Mouse (Mus musculus) liver, embryonic 16.5 days (tissue): ENCODE measurements around the gene Kif5c. TPM values are rescaled to one million over a fixed set of nuclear protein-coding genes. Genes with fewer than 3 reads are reported as not detected.

Experiments
- ATAC-seq: fragments of 200-750 bp; cut with Nextera tagmentation; 2 replicates; pipeline ENCODE4 v1.8.0; 2017; ENCODE audit warnings: low read depth, mild to moderate bottlenecking, moderate number of reproducible peaks, moderate library complexity
- H3K27ac ChIP-seq: fragments of 300-500 bp; sonication (generic); 2 replicates; pipeline ENCODE4 v1.5.1; 2014; ENCODE audit warnings: mild to moderate bottlenecking, low read length
- H3K27me3 ChIP-seq: fragments of 300-500 bp; sonication (generic); 2 replicates; pipeline ENCODE4 v1.6.1; 2014; ENCODE audit warnings: low read depth, low read length, mixed read lengths; ENCODE audit not compliant: control insufficient read depth, insufficient read depth
- H3K36me3 ChIP-seq: fragments of 300-500 bp; sonication (generic); 2 replicates; pipeline ENCODE4 v1.6.1; 2014; ENCODE audit warnings: mild to moderate bottlenecking; ENCODE audit not compliant: control insufficient read depth, insufficient read depth
- H3K4me1 ChIP-seq: fragments of 300-500 bp; sonication (generic); 2 replicates; pipeline ENCODE4 v1.6.1; 2014; ENCODE audit warnings: low read depth, low read length, mixed read lengths; ENCODE audit not compliant: control insufficient read depth
- H3K4me2 ChIP-seq: fragments of 300-500 bp; sonication (generic); 2 replicates; pipeline ENCODE4 v1.6.1; 2014; ENCODE audit warnings: low read depth, low read length, mixed read lengths
- H3K4me3 ChIP-seq: fragments of 300-500 bp; sonication (generic); 2 replicates; pipeline ENCODE4 v1.5.1; 2014; ENCODE audit warnings: low read depth, mild to moderate bottlenecking, low read length
- H3K9ac ChIP-seq: fragments of 300-500 bp; sonication (generic); 2 replicates; pipeline ENCODE4 v1.6.1; 2014; ENCODE audit warnings: low read depth, low read length
- H3K9me3 ChIP-seq: fragments of 300-500 bp; sonication (generic); replicated peaks from 2 replicates; pipeline ENCODE4 v1.6.1; 2016; ENCODE audit warnings: low read length; ENCODE audit not compliant: control insufficient read depth
- WGBS: fragments of 180-500 bp; shearing (Covaris S2); extraction: QIAGEN DNeasy Blood & Tissue Kit; methylation state at CpG from one replicate; pipeline ENCODE4 v1.1.7; 2014; ENCODE audit not compliant: insufficient replicate concordance; 5-methylcytosine and 5-hydroxymethylcytosine counted together
- polyA plus RNA-seq: library from polyadenylated mRNA; unstranded; fragments of >200 nt; fragmentation: Nextera tagmentation; extraction: Ambion mirVana; gene quantifications from 2 replicates; pipeline ENCODE4 v1.2.1, GENCODE M21; 2015

Kif5c gene
- polyA plus RNA-seq, 1 experiment from 2014 or later, result 0.09 TPM

DNA sequence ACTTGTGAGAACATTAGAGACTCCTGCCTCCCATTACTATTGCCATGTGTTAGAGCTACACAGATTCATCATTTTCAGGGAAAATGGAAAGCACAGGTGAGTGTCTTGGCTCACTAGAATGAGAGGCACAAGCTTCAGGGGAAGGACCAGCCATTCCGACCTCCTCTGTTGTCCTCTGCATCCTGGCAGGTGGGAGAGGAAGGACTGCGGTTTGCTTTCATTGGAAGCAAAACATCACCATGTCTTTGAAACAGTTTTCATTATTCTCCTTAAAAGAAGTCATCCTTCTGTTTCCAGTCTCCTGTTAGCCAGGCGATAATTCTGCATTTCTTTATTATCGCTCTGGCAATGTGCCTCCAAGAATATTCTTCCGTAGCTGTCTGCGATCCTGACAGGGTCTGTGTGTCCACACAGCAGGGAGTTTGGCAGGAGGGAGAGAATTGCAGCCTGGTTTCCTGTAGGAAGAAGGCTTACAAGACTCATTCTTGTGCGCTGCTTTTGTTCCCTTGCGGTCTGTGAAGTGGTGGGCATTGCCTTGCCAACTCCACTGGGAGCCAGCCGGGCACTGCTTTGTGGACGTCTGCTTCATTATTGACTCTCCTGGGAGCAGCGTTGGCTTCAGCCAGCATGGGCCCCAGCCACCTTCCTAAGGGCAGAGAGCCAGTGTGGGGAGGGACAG lies 36.2 kb downstream of the Kif5c start:
- no peaks in the 10 kb centered on the region for H3K9me3 ChIP-seq
- no peak overlapping the region for H3K4me3 ChIP-seq
- no peaks in the 10 kb centered on the region for H3K27me3 ChIP-seq
- WGBS, result 59% methylated on average over 11 of the region's 11 CpGs
- no peaks in the 10 kb centered on the region for H3K36me3 ChIP-seq
- H3K27ac ChIP-seq, result no peak overlapping the region
- no peak overlapping the region for H3K9ac ChIP-seq
- H3K4me1 ChIP-seq, result no peaks in the 10 kb centered on the region
- no peak overlapping the region for H3K4me2 ChIP-seq
- no peak for ATAC-seq

GRCm38 (mm10) chr2:49655874-49656195 lies 36.7 kb downstream of the Kif5c start:
- no peaks in the 10 kb centered on the region for H3K9me3 ChIP-seq
- H3K9ac ChIP-seq, result no peak overlapping the region
- no peaks in the 10 kb centered on the region for H3K4me1 ChIP-seq
- H3K27ac ChIP-seq, result no peak overlapping the region
- no peaks in the 10 kb centered on the region for H3K36me3 ChIP-seq
- no peak for ATAC-seq
- H3K4me2 ChIP-seq, result no peak overlapping the region
- H3K4me3 ChIP-seq, result no peak overlapping the region
- H3K27me3 ChIP-seq, result no peaks in the 10 kb centered on the region
- 46% methylated on average over 3 of the region's 3 CpGs for WGBS

- ATAC-seq, result no peak
- Histone ChIP-seq H3K36me3 (no peaks in the 10 kb centered on the region), H3K4me1 (no peaks in the 10 kb centered on the region), H3K27ac (no peak overlapping the region), H3K4me2 (no peak overlapping the region), H3K9me3 (no peaks in the 10 kb centered on the region), H3K27me3 (no peaks in the 10 kb centered on the region), H3K9ac (no peak overlapping the region), H3K4me3 (no peak overlapping the region)
- WGBS, result 60% methylated on average over 2 of the region's 2 CpGs
These were observed 37.9 kb downstream of the Kif5c start for GRCm38 (mm10) chr2:49656988-49657387.

GRCm38 (mm10) chr2:49657666-49658065 lies 38.6 kb downstream of the Kif5c start:
- WGBS, result 55% methylated on average over 3 of the region's 3 CpGs
- no peak overlapping the region for H3K9ac ChIP-seq

DNA sequence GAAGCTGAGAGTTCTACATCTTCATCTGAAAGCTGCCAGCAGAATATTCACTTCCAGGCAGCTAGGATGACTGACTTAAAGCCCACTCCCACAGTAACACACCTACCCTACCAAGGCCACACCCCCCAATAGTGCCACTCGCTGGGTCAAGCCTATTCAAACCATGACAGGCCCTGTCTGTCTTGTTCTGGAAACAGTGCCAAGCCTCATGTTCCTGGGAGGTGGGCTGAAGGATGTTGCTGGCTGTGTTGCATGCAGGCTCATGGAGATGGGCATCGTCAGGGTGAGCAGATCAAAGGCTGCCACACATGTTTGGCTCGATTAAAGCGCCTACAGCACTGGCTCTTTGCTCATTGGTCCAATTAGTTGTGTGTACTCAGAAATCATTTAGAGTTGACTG lies 39.9 kb downstream of the Kif5c start:
- no peaks in the 10 kb centered on the region for H3K4me1 ChIP-seq
- H3K4me2 ChIP-seq, result no peak overlapping the region
- no peak overlapping the region for H3K4me3 ChIP-seq
- no peak overlapping the region for H3K27ac ChIP-seq
- H3K27me3 ChIP-seq, result no peaks in the 10 kb centered on the region
- ATAC-seq, result no peak
- no peak overlapping the region for H3K9ac ChIP-seq
- H3K9me3 ChIP-seq, result no peaks in the 10 kb centered on the region
- WGBS, result 65% methylated on average over 4 of the region's 4 CpGs
- H3K36me3 ChIP-seq, result no peaks in the 10 kb centered on the region

More at GRCm38 (mm10) chr2:49657666-49658065, 38.6 kb downstream of the Kif5c start:
- no peaks in the 10 kb centered on the region for H3K36me3 ChIP-seq
- H3K27ac ChIP-seq, result no peak overlapping the region
- no peaks in the 10 kb centered on the region for H3K4me1 ChIP-seq
- ATAC-seq, result no peak
- no peaks in the 10 kb centered on the region for H3K9me3 ChIP-seq
- no peaks in the 10 kb centered on the region for H3K27me3 ChIP-seq
- no peak overlapping the region for H3K4me3 ChIP-seq
- H3K4me2 ChIP-seq, result no peak overlapping the region

DNA sequence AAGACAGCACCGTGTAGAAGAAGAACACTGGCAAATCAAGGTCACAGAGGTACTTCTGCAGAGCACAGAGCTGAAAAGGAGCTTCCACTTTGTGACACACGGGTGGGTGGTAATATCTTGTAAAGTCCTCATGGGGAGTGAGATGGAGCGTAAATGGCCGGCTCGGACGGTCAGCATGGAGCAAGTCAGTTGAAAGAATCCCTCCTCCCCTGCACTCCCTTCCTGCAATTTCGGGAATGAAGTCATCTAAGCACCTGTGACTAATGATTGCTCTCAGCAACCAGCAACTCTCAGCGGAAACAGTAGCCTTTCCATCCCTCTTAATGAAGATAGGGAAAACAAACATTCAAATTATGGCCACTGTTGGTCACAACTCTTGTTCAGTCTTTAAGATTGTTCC lies 40.9 kb downstream of the Kif5c start:
- no peaks in the 10 kb centered on the region for H3K36me3 ChIP-seq
- H3K4me1 ChIP-seq, result no peaks in the 10 kb centered on the region
- 56% methylated on average over 8 of the region's 8 CpGs for WGBS
- H3K9me3 ChIP-seq, result no peaks in the 10 kb centered on the region
- H3K27me3 ChIP-seq, result no peaks in the 10 kb centered on the region
- H3K4me3 ChIP-seq, result no peak overlapping the region
- H3K4me2 ChIP-seq, result no peak overlapping the region
- no peak overlapping the region for H3K27ac ChIP-seq
- no peak overlapping the region for H3K9ac ChIP-seq
- no peak for ATAC-seq

DNA sequence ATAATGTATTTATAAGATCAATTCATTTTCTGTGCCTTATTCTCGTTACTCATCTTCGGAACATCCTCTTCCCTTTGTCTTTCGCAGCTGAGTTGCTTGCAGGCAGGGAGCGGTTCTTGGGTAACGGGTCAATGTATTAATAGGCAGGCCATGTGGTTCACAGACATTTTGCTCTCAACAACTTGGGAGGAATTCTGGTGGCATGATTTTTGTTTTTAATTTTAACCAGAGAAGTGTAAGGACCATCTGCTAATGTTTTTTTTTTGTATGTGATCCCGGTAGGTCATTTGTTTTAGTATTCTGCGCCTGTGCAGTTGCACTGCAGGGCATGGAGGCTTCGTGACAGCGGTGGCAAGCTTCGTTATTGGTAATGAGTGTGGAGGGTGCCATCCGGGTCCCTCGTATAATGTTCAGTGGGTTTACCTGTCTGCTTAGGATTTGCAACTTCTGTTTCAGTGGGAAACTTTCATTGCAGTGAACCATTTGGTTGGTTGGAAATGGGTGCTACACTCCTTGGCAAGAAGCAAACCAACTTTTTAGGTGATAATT lies 41.4 kb downstream of the Kif5c start:
- Histone ChIP-seq H3K4me1 (no peaks in the 10 kb centered on the region), H3K27ac (no peak overlapping the region), H3K4me3 (no peak overlapping the region), H3K36me3 (no peaks in the 10 kb centered on the region), H3K27me3 (no peaks in the 10 kb centered on the region), H3K9ac (no peak overlapping the region), H3K4me2 (no peak overlapping the region), H3K9me3 (no peaks in the 10 kb centered on the region)
- ATAC-seq, result no peak
- WGBS, result 74% methylated on average over 12 of the region's 12 CpGs

GRCm38 (mm10) chr2:49661348-49661747 lies 42.2 kb downstream of the Kif5c start:
- no peaks in the 10 kb centered on the region for H3K27me3 ChIP-seq
- H3K9ac ChIP-seq, result no peak overlapping the region
- no peaks in the 10 kb centered on the region for H3K36me3 ChIP-seq
- H3K4me3 ChIP-seq, result no peak overlapping the region
- no peak for ATAC-seq
- no peak overlapping the region for H3K4me2 ChIP-seq
- H3K27ac ChIP-seq, result no peak overlapping the region
- no peaks in the 10 kb centered on the region for H3K9me3 ChIP-seq
- no peaks in the 10 kb centered on the region for H3K4me1 ChIP-seq

DNA sequence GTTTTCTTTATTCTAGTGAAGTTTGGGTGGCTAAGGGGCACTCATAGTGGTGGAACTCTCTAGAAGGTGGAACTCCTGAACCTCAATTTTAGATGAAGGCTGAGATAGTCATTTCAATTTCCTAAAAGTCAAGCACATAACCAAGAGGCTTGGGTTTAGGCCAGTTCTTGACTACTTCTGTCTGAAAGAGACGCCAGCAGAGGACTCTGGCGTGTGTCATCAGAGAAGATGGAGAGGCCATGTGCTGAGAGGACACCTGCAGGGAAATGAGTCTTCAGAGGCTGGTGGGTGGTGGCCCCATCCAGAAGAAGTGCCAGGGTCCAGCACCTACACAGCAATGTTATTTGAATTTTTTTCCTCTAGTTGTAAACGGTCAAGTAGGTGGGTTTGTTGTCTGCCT lies 42.8 kb downstream of the Kif5c start:
- no peaks in the 10 kb centered on the region for H3K9me3 ChIP-seq
- no peak overlapping the region for H3K9ac ChIP-seq
- ATAC-seq, result no peak
- H3K4me1 ChIP-seq, result no peaks in the 10 kb centered on the region
- no peak overlapping the region for H3K4me3 ChIP-seq
- no peaks in the 10 kb centered on the region for H3K36me3 ChIP-seq
- no peaks in the 10 kb centered on the region for H3K27me3 ChIP-seq
- H3K27ac ChIP-seq, result no peak overlapping the region
- WGBS, result 75% methylated on average over 3 of the region's 3 CpGs
- H3K4me2 ChIP-seq, result no peak overlapping the region
